ENCODE assay signal across 11 mouse cellular contexts in the genomic region with DNA sequence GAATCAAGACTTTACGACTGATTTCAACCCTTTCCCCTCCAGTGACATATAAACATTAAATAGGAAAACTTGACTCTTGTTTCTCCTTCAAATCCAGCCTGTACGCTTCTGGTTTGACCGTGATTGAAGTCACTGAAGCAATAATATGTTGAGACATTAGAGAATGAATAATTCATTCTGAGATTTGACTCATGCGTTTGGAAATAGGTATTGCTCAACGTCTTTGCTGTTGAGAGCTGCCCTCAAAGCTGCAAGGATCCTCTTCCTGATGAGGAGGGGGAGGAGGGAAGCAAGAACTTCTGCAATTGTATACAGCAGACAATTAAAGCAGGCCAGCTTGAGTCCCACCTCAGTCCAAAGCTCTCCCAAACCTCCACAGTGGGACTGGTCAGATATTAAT.
A peak's percentile ranks its signal among the peaks of the same experiment; 100 is the strongest.
DNase-seq lines count a peak whose midpoint lies in the region; TF ChIP-seq lines count a peak whose summit lies in the region.
"Had no signal": no experiment of that assay in that cellular context is flagged by ENCODE, and none has a peak within 500 bp of the region (broad histone marks: within the 10 kb centered on the region; RNA-seq: fewer than 3 reads in every experiment).

No protein-coding gene starts in this region.

- TF ChIP-seq POLR2A in myocyte (IDR thresholded peaks at IDR 0.05; ENCODE audit: insufficient read length, low read depth), result no peak

- H3K27ac ChIP-seq in layer of hippocampus, adult 2 months, result peak overlapping the region; percentile 66
- H3K27ac ChIP-seq: limb, embryonic 15.5 days; midbrain, embryonic 15.5 days had no signal

- no peaks in the 10 kb centered on the region for H3K79me2 ChIP-seq in myocyte (ENCODE audit: control insufficient read depth, insufficient read depth)

- DNase-seq in adrenal gland, adult (ENCODE audit: inconsistent age in 2 of 2, low spot score in 1 of 2), result peak; percentile 24 to 82
- no peak for DNase-seq in adrenal gland, postnatal 25 days
- DNase-seq in layer of hippocampus, adult 2 months (ENCODE audit: low spot score in 2 of 2), result no peak
- no peak for DNase-seq in layer of hippocampus, postnatal 36 days
- DNase-seq in fat pad, adult 2 months (ENCODE audit: extremely low read depth, low read depth, low spot score), result peak; percentile 71
- DNase-seq in cerebellum, adult 18-20 months, result no peak
- no peak for DNase-seq in thymus, postnatal 36 days
- DNase-seq: thymus, postnatal 25 days had no signal

- H3K4me3 ChIP-seq in layer of hippocampus, adult 2 months, result no peak overlapping the region
- H3K4me3 ChIP-seq in myocyte, result no peak overlapping the region
- H3K4me3 ChIP-seq: limb, embryonic 15.5 days; midbrain, embryonic 15.5 days had no signal

- H3K36me3 ChIP-seq in myocyte (ENCODE audit: control insufficient read depth, insufficient read depth), result peaks cover 25% of the 10 kb centered on the region
- H3K36me3 ChIP-seq: limb, embryonic 15.5 days; midbrain, embryonic 15.5 days had no signal

- no peak overlapping the region for H3K4me2 ChIP-seq in myocyte (ENCODE audit: low read depth)
- H3K4me2 ChIP-seq: limb, embryonic 15.5 days; midbrain, embryonic 15.5 days had no signal

- no peaks in the 10 kb centered on the region for H3K27me3 ChIP-seq in myocyte (ENCODE audit: control insufficient read depth, insufficient read depth, insufficient read length)
- H3K27me3 ChIP-seq: limb, embryonic 15.5 days; midbrain, embryonic 15.5 days had no signal

- H3ac ChIP-seq in myocyte (ENCODE audit: control insufficient read depth, insufficient read length), result no peak overlapping the region

- no peak for TF ChIP-seq CTCF in layer of hippocampus, adult 2 months (conservative IDR thresholded peaks at IDR 0.05)

TF ChIP-seq in myocyte, 11 proteins besides CTCF, POLR2A, EP300 and RAD21:
- TF ChIP-seq SRF (IDR thresholded peaks at IDR 0.05; ENCODE audit: control insufficient read depth, insufficient read length, low read depth) (no peak), CEBPB (IDR thresholded peaks at IDR 0.05; ENCODE audit: insufficient read depth, poor library complexity, severe bottlenecking) (peak; percentile 54; the same call in 1 of the 2 replicates), USF1 (IDR thresholded peaks at IDR 0.05; ENCODE audit: low read depth) (no peak)

Comparison
In these comparisons a context has a peak if more than half of its experiments do, and no peak if none do; other contexts are left out.
1. DNase-seq: peak in adrenal gland, adult (2 of 2) and fat pad, adult 2 months (single experiment); none in adrenal gland, postnatal 25 days (single experiment), layer of hippocampus, adult 2 months (0 of 2), layer of hippocampus, postnatal 36 days (0 of 2), cerebellum, adult 18-20 months (0 of 2) and thymus, postnatal 36 days (0 of 2).